Mouse (Mus musculus): ENCODE measurements around the gene Cbfb. TPM values are rescaled to one million over a fixed set of nuclear protein-coding genes. Genes with fewer than 3 reads are reported as not detected.
A peak's percentile ranks its signal among the peaks of the same experiment; 100 is the strongest.

The Cbfb gene
- polyA plus RNA-seq (2014; fragmentation: Nextera tagmentation; extraction: Ambion mirVana), result 52.3 and 52.9 TPM in 2 replicates

GRCm38 (mm10) chr8:105170381-105171115, at the start of gene Cbfb:
TSS of gene Cbfb (plus strand) at chr8:105170674.
- Histone ChIP-seq H3K9ac (ENCODE audit: low read length) (peak within 1 kb of the TSS; percentile 98), H3K27ac (replicated peaks in 1 of 2; ENCODE audit: control insufficient read depth in 1 of 2, insufficient read depth in 1 of 2, low read depth in 2 of 2, low read length in 2 of 2) (peak within 1 kb of the TSS; percentile 97 to 99), H3K9me3 (ENCODE audit: control insufficient read depth, low read length) (no peaks in the 10 kb centered on the region), H3K36me3 (ENCODE audit: control insufficient read depth, insufficient read depth, low read length) (peaks cover 9% of the 10 kb centered on the region; the same call in 1 of the 2 replicates), H3K4me2 (ENCODE audit: low read length) (peak within 1 kb of the TSS; percentile 80), H3K27me3 (ENCODE audit: control insufficient read depth, insufficient read depth, low read length) (no peaks in the 10 kb centered on the region), H3K4me1 (ENCODE audit: control insufficient read depth in 2 of 2, insufficient read depth in 2 of 2, low read length in 2 of 2) (peaks cover 2 to 11% of the 10 kb centered on the region in 2 experiments; a peak in 3 of 4 replicates), H3K4me3 (ENCODE audit: control insufficient read depth in 1 of 2, insufficient read depth in 1 of 2, low read depth in 1 of 2, low read length in 2 of 2) (peak within 1 kb of the TSS; percentile 92 to 93)
- WGBS, result under 1% methylated on average over 74 of the region's 86 CpGs
- ATAC-seq (ENCODE audit: insufficient number of reproducible peaks, insufficient read depth, low FRiP score, low read depth), result peak; percentile 92

- 65% methylated on average over 9 of the region's 9 CpGs for WGBS
- Histone ChIP-seq H3K4me3 (ENCODE audit: control insufficient read depth in 1 of 2, insufficient read depth in 1 of 2, low read depth in 1 of 2, low read length in 2 of 2) (no peak overlapping the region), H3K4me2 (ENCODE audit: low read length) (no peak overlapping the region), H3K4me1 (ENCODE audit: control insufficient read depth in 2 of 2, insufficient read depth in 2 of 2, low read length in 2 of 2) (no peaks in the 10 kb centered on the region), H3K27me3 (ENCODE audit: control insufficient read depth, insufficient read depth, low read length) (no peaks in the 10 kb centered on the region), H3K9ac (ENCODE audit: low read length) (no peak overlapping the region), H3K27ac (replicated peaks in 1 of 2; ENCODE audit: control insufficient read depth in 1 of 2, insufficient read depth in 1 of 2, low read depth in 2 of 2, low read length in 2 of 2) (no peak overlapping the region), H3K9me3 (ENCODE audit: control insufficient read depth, low read length) (no peaks in the 10 kb centered on the region), H3K36me3 (ENCODE audit: control insufficient read depth, insufficient read depth, low read length) (no peaks in the 10 kb centered on the region)
- no peak for ATAC-seq (ENCODE audit: insufficient number of reproducible peaks, insufficient read depth, low FRiP score, low read depth)
Observed at GRCm38 (mm10) chr8:105129864-105130263, 40.6 kb upstream of the Cbfb start.

- 76% methylated on average over 5 of the region's 5 CpGs for WGBS
- no peak for ATAC-seq (ENCODE audit: insufficient number of reproducible peaks, insufficient read depth, low FRiP score, low read depth)
- no peaks in the 10 kb centered on the region for H3K27me3 ChIP-seq (ENCODE audit: control insufficient read depth, insufficient read depth, low read length)
- no peaks in the 10 kb centered on the region for H3K4me1 ChIP-seq (ENCODE audit: control insufficient read depth in 2 of 2, insufficient read depth in 2 of 2, low read length in 2 of 2)
- no peak within 1 kb of the TSS for H3K4me3 ChIP-seq (ENCODE audit: control insufficient read depth in 1 of 2, insufficient read depth in 1 of 2, low read depth in 1 of 2, low read length in 2 of 2)
- no peaks in the 10 kb centered on the region for H3K9me3 ChIP-seq (ENCODE audit: control insufficient read depth, low read length)
- no peak within 1 kb of the TSS for H3K9ac ChIP-seq (ENCODE audit: low read length)
- H3K36me3 ChIP-seq (ENCODE audit: control insufficient read depth, insufficient read depth, low read length), result no peaks in the 10 kb centered on the region
- H3K27ac ChIP-seq (replicated peaks in 1 of 2; ENCODE audit: control insufficient read depth in 1 of 2, insufficient read depth in 1 of 2, low read depth in 2 of 2, low read length in 2 of 2), result no peak within 1 kb of the TSS
- H3K4me2 ChIP-seq (ENCODE audit: low read length), result no peak within 1 kb of the TSS
Observed at GRCm38 (mm10) chr8:105131509-105131908, 39.0 kb upstream of the Cbfb start, which contains the start of gene Ces4a. TSS of gene Ces4a (plus strand) at chr8:105131800.

- Histone ChIP-seq H3K27ac (replicated peaks in 1 of 2; ENCODE audit: control insufficient read depth in 1 of 2, insufficient read depth in 1 of 2, low read depth in 2 of 2, low read length in 2 of 2) (no peak overlapping the region), H3K27me3 (ENCODE audit: control insufficient read depth, insufficient read depth, low read length) (no peaks in the 10 kb centered on the region), H3K9ac (ENCODE audit: low read length) (no peak overlapping the region), H3K4me3 (ENCODE audit: control insufficient read depth in 1 of 2, insufficient read depth in 1 of 2, low read depth in 1 of 2, low read length in 2 of 2) (no peak overlapping the region), H3K4me1 (ENCODE audit: control insufficient read depth in 2 of 2, insufficient read depth in 2 of 2, low read length in 2 of 2) (peaks cover 0 to 3% of the 10 kb centered on the region in 2 experiments; a peak in 1 of 4 replicates), H3K36me3 (ENCODE audit: control insufficient read depth, insufficient read depth, low read length) (no peaks in the 10 kb centered on the region), H3K9me3 (ENCODE audit: control insufficient read depth, low read length) (no peaks in the 10 kb centered on the region), H3K4me2 (ENCODE audit: low read length) (no peak overlapping the region)
- 19% methylated on average over 4 of the region's 4 CpGs for WGBS
- no peak for ATAC-seq (ENCODE audit: insufficient number of reproducible peaks, insufficient read depth, low FRiP score, low read depth)
Observed at GRCm38 (mm10) chr8:105138423-105138822, 32.1 kb upstream of the Cbfb start.

GRCm38 (mm10) chr8:105142395-105142794, 28.1 kb upstream of the Cbfb start:
- Histone ChIP-seq H3K4me1 (ENCODE audit: control insufficient read depth in 2 of 2, insufficient read depth in 2 of 2, low read length in 2 of 2) (peaks cover 0 to 3% of the 10 kb centered on the region in 2 experiments; a peak in 1 of 4 replicates), H3K9ac (ENCODE audit: low read length) (no peak overlapping the region), H3K36me3 (ENCODE audit: control insufficient read depth, insufficient read depth, low read length) (no peaks in the 10 kb centered on the region), H3K27ac (replicated peaks in 1 of 2; ENCODE audit: control insufficient read depth in 1 of 2, insufficient read depth in 1 of 2, low read depth in 2 of 2, low read length in 2 of 2) (no peak overlapping the region), H3K4me3 (ENCODE audit: control insufficient read depth in 1 of 2, insufficient read depth in 1 of 2, low read depth in 1 of 2, low read length in 2 of 2) (no peak overlapping the region), H3K27me3 (ENCODE audit: control insufficient read depth, insufficient read depth, low read length) (no peaks in the 10 kb centered on the region; the same call in 1 of the 2 replicates), H3K9me3 (ENCODE audit: control insufficient read depth, low read length) (no peaks in the 10 kb centered on the region), H3K4me2 (ENCODE audit: low read length) (peak overlapping the region; percentile 24; the same call in 1 of the 2 replicates)
- no peak for ATAC-seq (ENCODE audit: insufficient number of reproducible peaks, insufficient read depth, low FRiP score, low read depth)
- WGBS, result 26% methylated on average over 19 of the region's 19 CpGs

- Histone ChIP-seq H3K4me1 (ENCODE audit: control insufficient read depth in 2 of 2, insufficient read depth in 2 of 2, low read length in 2 of 2) (peaks cover 5 to 11% of the 10 kb centered on the region in 2 experiments), H3K27me3 (ENCODE audit: control insufficient read depth, insufficient read depth, low read length) (no peaks in the 10 kb centered on the region), H3K9me3 (ENCODE audit: control insufficient read depth, low read length) (no peaks in the 10 kb centered on the region), H3K9ac (ENCODE audit: low read length) (no peak overlapping the region), H3K4me2 (ENCODE audit: low read length) (no peak overlapping the region), H3K36me3 (ENCODE audit: control insufficient read depth, insufficient read depth, low read length) (no peaks in the 10 kb centered on the region), H3K4me3 (ENCODE audit: control insufficient read depth in 1 of 2, insufficient read depth in 1 of 2, low read depth in 1 of 2, low read length in 2 of 2) (no peak overlapping the region), H3K27ac (replicated peaks in 1 of 2; ENCODE audit: control insufficient read depth in 1 of 2, insufficient read depth in 1 of 2, low read depth in 2 of 2, low read length in 2 of 2) (no peak overlapping the region)
- WGBS, result 63% methylated on average over 4 of the region's 4 CpGs
- ATAC-seq (ENCODE audit: insufficient number of reproducible peaks, insufficient read depth, low FRiP score, low read depth), result no peak
Observed at GRCm38 (mm10) chr8:105151654-105152053, 18.8 kb upstream of the Cbfb start.

GRCm38 (mm10) chr8:105152623-105153398, 17.7 kb upstream of the Cbfb start:
- ATAC-seq (ENCODE audit: insufficient number of reproducible peaks, insufficient read depth, low FRiP score, low read depth), result peak; percentile 70
- under 1% methylated on average over 27 of the region's 27 CpGs for WGBS
- Histone ChIP-seq H3K9me3 (ENCODE audit: control insufficient read depth, low read length) (no peaks in the 10 kb centered on the region), H3K27me3 (ENCODE audit: control insufficient read depth, insufficient read depth, low read length) (no peaks in the 10 kb centered on the region), H3K4me2 (ENCODE audit: low read length) (peak overlapping the region; percentile 84), H3K9ac (ENCODE audit: low read length) (peak overlapping the region; percentile 54), H3K4me1 (ENCODE audit: control insufficient read depth in 2 of 2, insufficient read depth in 2 of 2, low read length in 2 of 2) (peaks cover 5 to 11% of the 10 kb centered on the region in 2 experiments), H3K27ac (replicated peaks in 1 of 2; ENCODE audit: control insufficient read depth in 1 of 2, insufficient read depth in 1 of 2, low read depth in 2 of 2, low read length in 2 of 2) (peak overlapping the region in 1 of 2 experiments; percentile 28; a peak in 1 of 4 replicates), H3K4me3 (ENCODE audit: control insufficient read depth in 1 of 2, insufficient read depth in 1 of 2, low read depth in 1 of 2, low read length in 2 of 2) (peak overlapping the region; percentile 36 to 40), H3K36me3 (ENCODE audit: control insufficient read depth, insufficient read depth, low read length) (no peaks in the 10 kb centered on the region)

All from heart, embryonic 14.5 days (tissue).